Mouse (Mus musculus) MEL (cell line): ENCODE data around the gene Slc39a7. TPM values are rescaled to one million over a fixed set of nuclear protein-coding genes. Genes with fewer than 3 reads are reported as not detected.

Experiments used
- DNase-seq: peaks from one replicate; pipeline ENCODE4 v3.0.0; 2011; ENCODE audit warnings: low read depth, low spot score
- H3K27ac ChIP-seq: 2 replicates; pipeline ENCODE4 v1.5.1; 2012; ENCODE audit warnings: low read depth, mild to moderate bottlenecking, control low read depth, low read length, moderate library complexity; ENCODE audit not compliant: control insufficient read depth
- H3K27me3 ChIP-seq, 2 experiments: fragments of 150-350 bp in 1 of 2; sonication (generic) in 1 of 2; 2 replicates each; pipeline ENCODE4 v1.6.1; 2012; ENCODE audit warnings: low read length in 2 of 2, mild to moderate bottlenecking in 2 of 2, improper control_type of control experiment in 1 of 2, moderate library complexity in 1 of 2; ENCODE audit not compliant: insufficient read depth in 2 of 2, control insufficient read depth in 1 of 2
- H3K36me3 ChIP-seq, 2 experiments: 2 replicates each; pipeline ENCODE4 v1.6.1; 2012 to 2014; ENCODE audit warnings: low read length in 2 of 2, improper control_type of control experiment in 1 of 2, inconsistent platforms in 1 of 2, mild to moderate bottlenecking in 1 of 2; ENCODE audit not compliant: insufficient read depth in 2 of 2, control insufficient read depth in 1 of 2
- H3K4me1 ChIP-seq, 2 experiments: fragments of 150-350 bp in 1 of 2; sonication (generic) in 1 of 2; 2 replicates each; pipeline ENCODE4 v1.6.1; 2012; ENCODE audit warnings: low read length in 2 of 2, improper control_type of control experiment in 1 of 2, mild to moderate bottlenecking in 1 of 2; ENCODE audit not compliant: insufficient read depth in 2 of 2, control insufficient read depth in 1 of 2
- H3K4me3 ChIP-seq, 2 experiments: fragments of 150-350 bp in 1 of 2; sonication (generic) in 1 of 2; 2 replicates each; pipeline ENCODE4 v1.5.1; 2012; ENCODE audit warnings: low read depth in 2 of 2, low read length in 2 of 2, mild to moderate bottlenecking in 2 of 2, moderate library complexity in 2 of 2, control low read depth in 1 of 2, improper control_type of control experiment in 1 of 2; ENCODE audit not compliant: control insufficient read depth in 1 of 2, insufficient read depth in 1 of 2
- H3K79me2 ChIP-seq: 2 replicates; pipeline ENCODE4 v1.6.1; 2012; ENCODE audit warnings: mild to moderate bottlenecking, low read length, moderate library complexity; ENCODE audit not compliant: control insufficient read depth, poor library complexity, insufficient read depth
- H3K9ac ChIP-seq: 2 replicates; pipeline ENCODE4 v1.6.1; 2012; ENCODE audit warnings: low read depth, mild to moderate bottlenecking, control low read depth, low read length, moderate library complexity; ENCODE audit not compliant: control insufficient read depth, poor library complexity, severe bottlenecking
- H3K9me3 ChIP-seq: fragments of 150-350 bp; sonication (generic); replicated peaks from 2 replicates; pipeline ENCODE4 v1.6.1; 2012; ENCODE audit warnings: mild to moderate bottlenecking, low read length, improper control_type of control experiment, moderate library complexity; ENCODE audit not compliant: insufficient read depth
- BHLHE40 ChIP-seq: IDR thresholded peaks from 2 replicates; pipeline ENCODE4 v1.6.1; 2012; ENCODE audit warnings: low read depth, mild to moderate bottlenecking, inconsistent platforms, low read length, improper control_type of control experiment, borderline replicate concordance
- CHD1 ChIP-seq: IDR thresholded peaks from 2 replicates; pipeline ENCODE4 v1.6.1; 2012; ENCODE audit warnings: low read depth, mild to moderate bottlenecking, inconsistent platforms, low read length, improper control_type of control experiment
- CHD2 ChIP-seq: IDR thresholded peaks from 2 replicates; pipeline ENCODE4 v1.6.1; 2011; ENCODE audit warnings: low read length, improper control_type of control experiment
- CTCF ChIP-seq, 3 experiments: IDR thresholded peaks in 2 of 3; conservative IDR thresholded peaks in 1 of 3; 2 replicates each; pipeline ENCODE4 v1.5.1; 2011 to 2012; ENCODE audit warnings: low read length in 3 of 3, low read depth in 2 of 3, mild to moderate bottlenecking in 2 of 3, improper control_type of control experiment in 1 of 3, inconsistent platforms in 1 of 3, mixed read lengths in 1 of 3, moderate library complexity in 1 of 3; ENCODE audit not compliant: control insufficient read depth in 1 of 3, insufficient read depth in 1 of 3, poor library complexity in 1 of 3, severe bottlenecking in 1 of 3
- E2F4 ChIP-seq: IDR thresholded peaks from 2 replicates; pipeline ENCODE4 v1.6.1; 2011; ENCODE audit warnings: low read depth, low read length, improper control_type of control experiment, borderline replicate concordance
- ELF1 ChIP-seq: IDR thresholded peaks from 2 replicates; pipeline ENCODE4 v1.6.1; 2014; ENCODE audit warnings: low read depth, mild to moderate bottlenecking, inconsistent platforms, low read length, improper control_type of control experiment, moderate library complexity
- EP300 ChIP-seq, 2 experiments: IDR thresholded peaks; 2 replicates each; pipeline ENCODE4 v1.6.1; 2011; ENCODE audit warnings: improper control_type of control experiment in 2 of 2, low read length in 2 of 2, low read depth in 1 of 2, mild to moderate bottlenecking in 1 of 2
- ETS1 ChIP-seq: IDR thresholded peaks from 2 replicates; pipeline ENCODE4 v1.6.1; 2012; ENCODE audit warnings: low read depth, mild to moderate bottlenecking, inconsistent platforms, low read length, improper control_type of control experiment, moderate library complexity
- GABPA ChIP-seq: IDR thresholded peaks from 2 replicates; pipeline ENCODE4 v1.6.1; 2012; ENCODE audit warnings: low read depth, mild to moderate bottlenecking, inconsistent platforms, low read length, improper control_type of control experiment, moderate library complexity
- GATA1 ChIP-seq: IDR thresholded peaks from 2 replicates; pipeline ENCODE4 v1.6.1; 2011; ENCODE audit warnings: low read depth, low read length, improper control_type of control experiment
- HCFC1 ChIP-seq: IDR thresholded peaks from 2 replicates; pipeline ENCODE4 v1.6.1; 2012; ENCODE audit warnings: low read depth, mild to moderate bottlenecking, inconsistent platforms, low read length, improper control_type of control experiment, moderate library complexity
- JUND ChIP-seq: IDR thresholded peaks from 2 replicates; pipeline ENCODE4 v1.6.1; 2011; ENCODE audit warnings: low read depth, mild to moderate bottlenecking, improper control_type of control experiment, low read length
- KAT2A ChIP-seq: conservative IDR thresholded peaks from 2 replicates; pipeline ENCODE4 v1.6.1; 2012; ENCODE audit warnings: low read depth, low read length, improper control_type of control experiment, inconsistent platforms
- MAX ChIP-seq: IDR thresholded peaks from 2 replicates; pipeline ENCODE4 v1.6.1; 2011; ENCODE audit warnings: low read length, improper control_type of control experiment
- MEF2A ChIP-seq: IDR thresholded peaks from 2 replicates; pipeline ENCODE4 v1.6.1; 2014; ENCODE audit warnings: low read depth, mild to moderate bottlenecking, inconsistent platforms, low read length, improper control_type of control experiment; ENCODE audit not compliant: poor library complexity, insufficient replicate concordance, severe bottlenecking; ENCODE audit errors: extremely low read depth
- MXI1 ChIP-seq: IDR thresholded peaks from 2 replicates; pipeline ENCODE4 v1.6.1; 2011; ENCODE audit warnings: mild to moderate bottlenecking, low read depth, low read length, improper control_type of control experiment
- MYB ChIP-seq: IDR thresholded peaks from 2 replicates; pipeline ENCODE4 v1.6.1; 2011; ENCODE audit warnings: mild to moderate bottlenecking, low read depth, low read length, improper control_type of control experiment
- NELFE ChIP-seq: IDR thresholded peaks from 2 replicates; pipeline ENCODE4 v1.6.1; 2011; ENCODE audit warnings: low read depth, low read length, improper control_type of control experiment
- NRF1 ChIP-seq: IDR thresholded peaks from 2 replicates; pipeline ENCODE4 v1.6.1; 2014; ENCODE audit warnings: low read depth, mild to moderate bottlenecking, inconsistent platforms, low read length, improper control_type of control experiment, moderate library complexity; ENCODE audit not compliant: poor library complexity, insufficient read depth, severe bottlenecking
- POLR2A ChIP-seq, 2 experiments: IDR thresholded peaks; 2 replicates each; pipeline ENCODE4 v1.6.1; 2011 to 2012; ENCODE audit warnings: low read length in 2 of 2, mild to moderate bottlenecking in 2 of 2, control low read depth in 1 of 2, improper control_type of control experiment in 1 of 2, low read depth in 1 of 2, moderate library complexity in 1 of 2; ENCODE audit not compliant: control insufficient read depth in 1 of 2, insufficient read depth in 1 of 2, poor library complexity in 1 of 2
- POLR2AphosphoS2 ChIP-seq: IDR thresholded peaks from 2 replicates; pipeline ENCODE4 v1.6.1; 2011; ENCODE audit warnings: low read length, improper control_type of control experiment
- POLR2AphosphoS5 ChIP-seq: IDR thresholded peaks from 2 replicates; pipeline ENCODE4 v1.6.1; 2012; ENCODE audit warnings: low read depth, borderline replicate concordance, mild to moderate bottlenecking, inconsistent platforms, low read length, moderate library complexity, mixed read lengths
- RAD21 ChIP-seq: IDR thresholded peaks from 2 replicates; pipeline ENCODE4 v1.6.1; 2011; ENCODE audit warnings: mild to moderate bottlenecking, low read depth, low read length, improper control_type of control experiment
- RCOR1 ChIP-seq: IDR thresholded peaks from 2 replicates; pipeline ENCODE4 v1.6.1; 2012; ENCODE audit warnings: low read depth, mild to moderate bottlenecking, inconsistent platforms, low read length, improper control_type of control experiment
- SIN3A ChIP-seq: IDR thresholded peaks from 2 replicates; pipeline ENCODE4 v1.6.1; 2012; ENCODE audit warnings: low read length, improper control_type of control experiment, inconsistent platforms
- SMC3 ChIP-seq: IDR thresholded peaks from 2 replicates; pipeline ENCODE4 v1.6.1; 2011; ENCODE audit warnings: low read depth, low read length, improper control_type of control experiment
- TAL1 ChIP-seq: IDR thresholded peaks from 2 replicates; pipeline ENCODE4 v1.6.1; 2012; ENCODE audit warnings: mild to moderate bottlenecking, inconsistent platforms, low read length, moderate library complexity, mixed read lengths
- TBP ChIP-seq: IDR thresholded peaks from 2 replicates; pipeline ENCODE4 v1.8.0; 2011; ENCODE audit warnings: low read depth, low read length, improper control_type of control experiment
- TCF12 ChIP-seq: IDR thresholded peaks from 2 replicates; pipeline ENCODE4 v1.6.1; 2014; ENCODE audit warnings: low read depth, mild to moderate bottlenecking, inconsistent platforms, low read length, improper control_type of control experiment, moderate library complexity
- UBTF ChIP-seq: IDR thresholded peaks from 2 replicates; pipeline ENCODE4 v1.6.1; 2012; ENCODE audit warnings: low read depth, mild to moderate bottlenecking, inconsistent platforms, low read length, improper control_type of control experiment, moderate library complexity, borderline replicate concordance; ENCODE audit not compliant: insufficient read depth
- USF1 ChIP-seq: IDR thresholded peaks from 2 replicates; pipeline ENCODE4 v1.6.1; 2014; ENCODE audit warnings: low read depth, mild to moderate bottlenecking, inconsistent platforms, low read length, improper control_type of control experiment, moderate library complexity
- USF2 ChIP-seq, 2 experiments: IDR thresholded peaks; 2 replicates each; pipeline ENCODE4 v1.6.1; 2011 to 2012; ENCODE audit warnings: improper control_type of control experiment in 2 of 2, low read length in 2 of 2, borderline replicate concordance in 1 of 2, inconsistent platforms in 1 of 2, low read depth in 1 of 2, mild to moderate bottlenecking in 1 of 2; ENCODE audit not compliant: insufficient read depth in 1 of 2
- ZC3H11A ChIP-seq: IDR thresholded peaks from 2 replicates; pipeline ENCODE4 v1.6.1; 2012; ENCODE audit warnings: low read depth, mild to moderate bottlenecking, inconsistent platforms, low read length, improper control_type of control experiment
- ZKSCAN1 ChIP-seq: IDR thresholded peaks from 2 replicates; pipeline ENCODE4 v1.6.1; 2012; ENCODE audit warnings: low read depth, mild to moderate bottlenecking, inconsistent platforms, low read length, improper control_type of control experiment, moderate library complexity
- ZMIZ1 ChIP-seq: IDR thresholded peaks from 2 replicates; pipeline ENCODE4 v1.6.1; 2012; ENCODE audit warnings: low read depth, mild to moderate bottlenecking, inconsistent platforms, low read length, improper control_type of control experiment, moderate library complexity
- ZNF384 ChIP-seq: IDR thresholded peaks from 2 replicates; pipeline ENCODE4 v1.6.1; 2012; ENCODE audit warnings: low read depth, mild to moderate bottlenecking, inconsistent platforms, low read length, improper control_type of control experiment
- polyA plus RNA-seq, 2 experiments: library from polyadenylated mRNA; stranded (reverse) in 1 of 2; unstranded in 1 of 2; fragments of >175 nt in 1 of 2; fragments of >200 nt in 1 of 2; gene quantifications; 2 replicates each; pipeline versions ENCODE4 v1.2.1 to v1.2.4; 2012; ENCODE audit warnings: low replicate concordance in 2 of 2, low read depth in 1 of 2; ENCODE audit not compliant: insufficient read length in 2 of 2, insufficient read depth in 1 of 2, missing spikeins in 1 of 2
- total RNA-seq: library from RNA; depleted of rRNA; stranded (reverse); fragments of 300-350 nt; gene quantifications from 2 replicates; pipeline ENCODE4 v1.2.3, GENCODE M21; 2012

Slc39a7 gene
- total and polyA plus RNA-seq, 3 experiments = 150 to 152 TPM; not detected in 1

DNA sequence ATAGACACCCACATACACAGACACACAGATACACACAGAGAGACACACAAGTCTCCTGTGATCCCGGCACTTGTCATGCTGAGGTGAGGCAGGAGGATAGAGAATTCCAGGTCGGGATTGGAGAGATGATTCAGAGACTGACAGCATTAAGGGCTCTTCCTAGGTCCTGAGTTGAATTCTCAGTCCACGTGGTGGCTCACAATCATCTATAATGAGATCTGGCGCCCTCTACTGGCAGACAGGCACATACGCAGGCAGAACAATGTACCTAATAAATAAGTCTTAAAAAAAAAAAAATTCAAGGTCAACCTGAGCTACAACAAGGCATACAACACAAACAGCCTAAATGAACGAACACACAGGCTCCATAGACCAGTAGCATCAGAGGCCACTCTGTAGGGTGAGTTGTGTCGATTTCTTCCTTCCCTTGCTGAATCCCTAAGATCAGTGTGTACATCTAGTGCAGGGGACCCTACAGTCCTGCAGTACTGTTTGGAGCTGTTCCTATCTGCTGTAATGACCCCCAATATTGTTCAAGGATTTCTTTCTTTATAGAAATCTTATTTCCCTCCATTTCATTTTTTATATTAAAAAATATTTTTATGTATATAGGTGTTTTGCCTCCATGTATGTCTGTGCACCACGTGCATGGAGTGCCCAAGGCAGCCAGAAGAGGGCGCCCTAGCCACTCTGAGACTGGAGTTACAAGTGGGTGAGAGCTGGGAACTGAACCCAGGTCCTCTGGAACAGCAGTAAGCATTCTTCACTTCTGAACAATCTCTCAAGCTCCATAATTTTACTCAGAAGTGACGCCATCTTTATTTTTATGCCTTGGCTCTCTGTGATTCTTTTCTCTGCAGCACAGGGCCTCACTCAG, 39.5 kb downstream of the Slc39a7 start:
- H3K4me1 ChIP-seq = no peaks in the 10 kb centered on the region
- H3K79me2 ChIP-seq = no peaks in the 10 kb centered on the region
- no peaks in the 10 kb centered on the region for H3K9me3 ChIP-seq
- no peaks in the 10 kb centered on the region; a peak in 1 of 4 replicates for H3K27me3 ChIP-seq
- H3K9ac ChIP-seq = peak overlapping the region; percentile 45
- peak; percentile 87 for DNase-seq
- no peak overlapping the region for H3K27ac ChIP-seq
- H3K36me3 ChIP-seq = no peaks in the 10 kb centered on the region
- H3K4me3 ChIP-seq = peak overlapping the region; percentile 29 to 34; a peak in 2 of 4 replicates
- TF ChIP-seq ZNF384 (peak; percentile 64), TAL1 (no peak), RCOR1 (no peak), EP300 (IDR thresholded peaks at IDR 0.05; ENCODE audit: low read depth in 1 of 2, low read length in 2 of 2) (no peak), KAT2A (no peak), POLR2AphosphoS2 (no peak), SIN3A (no peak), POLR2A (IDR thresholded peaks at IDR 0.05; ENCODE audit: control insufficient read depth in 1 of 2, insufficient read depth in 1 of 2, low read depth in 1 of 2, low read length in 2 of 2, poor library complexity in 1 of 2) (no peak), HCFC1 (no peak), ZMIZ1 (no peak), GATA1 (no peak), ELF1 (no peak), ETS1 (no peak), NELFE (no peak), MXI1 (peak; percentile 63; the same call in 1 of the 2 replicates), CTCF (IDR thresholded peaks at IDR 0.05 in 2 of 3, conservative IDR thresholded peaks at IDR 0.05 in 1 of 3; ENCODE audit: control insufficient read depth in 1 of 3, insufficient read depth in 1 of 3, low read depth in 2 of 3, low read length in 3 of 3, poor library complexity in 1 of 3, severe bottlenecking in 1 of 3) (peak; percentile 53 to 68 (median 63)), E2F4 (no peak), JUND (no peak), TBP (no peak), POLR2AphosphoS5 (no peak), ZKSCAN1 (no peak), USF2 (IDR thresholded peaks at IDR 0.05; ENCODE audit: borderline replicate concordance in 1 of 2, insufficient read depth in 1 of 2, low read depth in 1 of 2, low read length in 2 of 2) (peak in 1 of 2 experiments; percentile 74; a peak in 1 of 4 replicates), CHD2 (no peak), MYB (no peak), NRF1 (no peak), RAD21 (peak; percentile 20; the same call in 1 of the 2 replicates), ZC3H11A (no peak), GABPA (no peak), TCF12 (no peak), SMC3 (peak; percentile 36), MAX (peak; percentile 72), CHD1 (no peak), MEF2A (no peak), BHLHE40 (no peak), UBTF (no peak), USF1 (peak; percentile 88)
